Mouse (Mus musculus) intestine, embryonic 14.5 days (tissue): ENCODE results near the gene Ube2v1. TPM values are rescaled to one million over a fixed set of nuclear protein-coding genes. Genes with fewer than 3 reads are reported as not detected.
"Not testable (repeated sequence)": the region's sequence is repeated elsewhere in the genome, so short reads cannot be mapped to it uniquely, and the experiment has no call there.

ENCODE experiments used
- ATAC-seq: fragments of 200-750 bp; cut with Nextera tagmentation; replicated peaks from 2 replicates; pipeline ENCODE4 v1.8.0; 2017; ENCODE audit warnings: low read depth, moderate number of reproducible peaks, moderate TSS enrichment, moderate library complexity; ENCODE audit not compliant: low FRiP score, low TSS enrichment
- DNase-seq: peaks from one replicate; pipeline ENCODE4 v3.0.0-alpha.2; 2018; ENCODE audit warnings: low spot score
- H3K27ac ChIP-seq: fragments of 300-500 bp; sonication (generic); 2 replicates; pipeline ENCODE4 v1.5.1; 2014; ENCODE audit warnings: low read depth, mild to moderate bottlenecking, control low read depth
- H3K27me3 ChIP-seq: fragments of 300-500 bp; sonication (generic); replicated peaks from 2 replicates; pipeline ENCODE4 v1.6.1; 2014; ENCODE audit warnings: low read length, control low read depth; ENCODE audit not compliant: control insufficient read depth, insufficient read depth
- H3K36me3 ChIP-seq: fragments of 300-500 bp; sonication (generic); 2 replicates; pipeline ENCODE4 v1.6.1; 2014; ENCODE audit warnings: low read length, control low read depth; ENCODE audit not compliant: control insufficient read depth, insufficient read depth
- H3K4me1 ChIP-seq: fragments of 300-500 bp; sonication (generic); replicated peaks from 2 replicates; pipeline ENCODE4 v1.6.1; 2014; ENCODE audit warnings: low read length, control low read depth, mixed read lengths; ENCODE audit not compliant: control insufficient read depth, insufficient read depth
- H3K4me2 ChIP-seq: fragments of 300-500 bp; sonication (generic); 2 replicates; pipeline ENCODE4 v1.6.1; 2014; ENCODE audit warnings: low read length
- H3K4me3 ChIP-seq: fragments of 300-500 bp; sonication (generic); 2 replicates; pipeline ENCODE4 v1.5.1; 2014; ENCODE audit warnings: low read depth, low read length, control low read depth, mixed read lengths
- H3K9ac ChIP-seq: fragments of 300-500 bp; sonication (generic); 2 replicates; pipeline ENCODE4 v1.6.1; 2014; ENCODE audit warnings: mild to moderate bottlenecking, low read length
- H3K9me3 ChIP-seq: fragments of 300-500 bp; sonication (generic); 2 replicates; pipeline ENCODE4 v1.6.1; 2016; ENCODE audit warnings: low read length, control low read depth; ENCODE audit not compliant: control insufficient read depth
- WGBS: fragments of 180-500 bp; shearing (Covaris S2); extraction: QIAGEN DNeasy Blood & Tissue Kit; methylation state at CpG from one replicate; pipeline ENCODE4 v1.1.7; 2014; 5-methylcytosine and 5-hydroxymethylcytosine counted together
- polyA plus RNA-seq: library from polyadenylated mRNA; unstranded; fragments of >200 nt; fragmentation: Nextera tagmentation; extraction: Ambion mirVana; gene quantifications from 2 replicates; pipeline ENCODE4 v1.2.1, GENCODE M21; 2014

Ube2v1 gene
- polyA plus RNA-seq, 1 experiment from 2014 or later, result 279 TPM

GRCm38 (mm10) chr2:167643356-167644052, 11.6 kb upstream of the Ube2v1 start:
- not testable (repeated sequence) for H3K4me2 ChIP-seq, H3K9me3 ChIP-seq, H3K4me3 ChIP-seq, H3K9ac ChIP-seq, H3K4me1 ChIP-seq, DNase-seq, ATAC-seq, H3K27ac ChIP-seq, H3K27me3 ChIP-seq
- WGBS, result 78% methylated on average over 13 of the region's 13 CpGs
- H3K36me3 ChIP-seq, result peaks cover 37% of the 10 kb centered on the region

- Histone ChIP-seq H3K4me3 (no peak overlapping the region), H3K4me1 (no peaks in the 10 kb centered on the region), H3K27me3 (no peaks in the 10 kb centered on the region), H3K9ac (no peak overlapping the region), H3K9me3 (0 out of 2 replicates have a peak, but pooled peaks cover 2% of the 10 kb centered on the region), H3K27ac (no peak overlapping the region), H3K4me2 (no peak overlapping the region), H3K36me3 (peaks cover 31% of the 10 kb centered on the region)
- DNase-seq, result no peak
- no peak for ATAC-seq
- 88% methylated on average over 6 of the region's 6 CpGs for WGBS
Observed at GRCm38 (mm10) chr2:167642164-167642563, 10.3 kb upstream of the Ube2v1 start.

DNA sequence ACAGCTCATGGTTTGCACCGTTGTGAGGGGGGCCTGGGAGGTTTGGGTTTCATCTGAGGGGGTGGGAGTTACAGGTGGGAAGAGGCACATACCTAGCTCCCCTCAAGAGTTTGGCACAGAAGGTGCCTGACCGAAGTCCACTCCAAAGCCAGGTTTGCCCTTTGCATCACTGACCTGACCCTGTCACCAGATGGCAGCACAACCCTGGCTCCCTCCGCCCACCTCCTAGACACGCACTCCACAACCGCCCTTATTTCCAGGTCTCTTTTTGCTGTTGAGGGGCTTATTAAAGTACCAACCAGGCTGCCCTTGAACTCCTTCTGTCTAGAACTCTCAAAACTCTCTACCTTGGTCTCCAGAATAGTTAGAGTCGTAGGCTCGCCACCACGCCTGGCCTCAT, 9.4 kb upstream of the Ube2v1 start:
- WGBS, result 50% methylated on average over 8 of the region's 8 CpGs
- peaks cover 31% of the 10 kb centered on the region for H3K36me3 ChIP-seq
- no peak overlapping the region for H3K9ac ChIP-seq
- 0 out of 2 replicates have a peak, but pooled peaks cover 2% of the 10 kb centered on the region for H3K9me3 ChIP-seq
- H3K27ac ChIP-seq, result no peak overlapping the region
- no peaks in the 10 kb centered on the region for H3K27me3 ChIP-seq
- H3K4me3 ChIP-seq, result no peak overlapping the region
- H3K4me2 ChIP-seq, result no peak overlapping the region
- DNase-seq (peak; percentile 69), ATAC-seq (0 out of 2 replicates have a peak, but pooled peaks have one; percentile 5)
- H3K4me1 ChIP-seq, result no peaks in the 10 kb centered on the region

DNA sequence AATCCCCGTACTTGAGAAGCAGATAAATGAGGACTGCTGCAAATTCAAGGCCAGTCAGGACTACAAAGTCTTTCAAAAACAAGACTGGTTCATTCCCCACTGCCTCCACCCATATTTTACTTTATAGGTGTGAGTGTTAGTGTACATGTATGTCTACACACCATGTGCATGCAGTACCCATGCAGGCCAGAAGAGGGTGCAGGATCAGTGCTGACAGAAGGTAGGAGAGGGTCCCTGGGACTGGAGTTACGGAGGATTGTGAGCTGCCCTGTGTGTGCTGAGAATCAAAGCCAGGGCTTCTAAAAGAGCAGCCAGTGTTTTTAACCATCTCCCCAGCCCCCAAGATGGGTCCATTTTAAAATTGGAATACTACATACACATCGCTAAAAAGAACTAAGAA, 8.4 kb upstream of the Ube2v1 start:
- Histone ChIP-seq H3K36me3 (peaks cover 24% of the 10 kb centered on the region), H3K4me1 (no peaks in the 10 kb centered on the region), H3K9me3 (0 out of 2 replicates have a peak, but pooled peaks cover 2% of the 10 kb centered on the region), H3K27ac (no peak overlapping the region), H3K4me3 (no peak overlapping the region), H3K9ac (no peak overlapping the region), H3K27me3 (no peaks in the 10 kb centered on the region), H3K4me2 (no peak overlapping the region)
- DNase-seq (no peak), ATAC-seq (no peak)
- 81% methylated on average over 3 of the region's 3 CpGs for WGBS

- 0 out of 2 replicates have a peak overlapping the region, but pooled peaks have one; percentile 30 for H3K9ac ChIP-seq
- H3K27me3 ChIP-seq, result no peaks in the 10 kb centered on the region
- no peak overlapping the region for H3K27ac ChIP-seq
- no peaks in the 10 kb centered on the region for H3K9me3 ChIP-seq
- peak overlapping the region; percentile 58 for H3K4me2 ChIP-seq
- 76% methylated on average over 7 of the region's 7 CpGs for WGBS
- H3K4me3 ChIP-seq, result peak overlapping the region; percentile 34
- ATAC-seq (no peak), DNase-seq (no peak)
- H3K36me3 ChIP-seq, result no peaks in the 10 kb centered on the region
- peaks cover 15% of the 10 kb centered on the region for H3K4me1 ChIP-seq
Observed at GRCm38 (mm10) chr2:167634865-167635512, 3.1 kb upstream of the Ube2v1 start.

DNA sequence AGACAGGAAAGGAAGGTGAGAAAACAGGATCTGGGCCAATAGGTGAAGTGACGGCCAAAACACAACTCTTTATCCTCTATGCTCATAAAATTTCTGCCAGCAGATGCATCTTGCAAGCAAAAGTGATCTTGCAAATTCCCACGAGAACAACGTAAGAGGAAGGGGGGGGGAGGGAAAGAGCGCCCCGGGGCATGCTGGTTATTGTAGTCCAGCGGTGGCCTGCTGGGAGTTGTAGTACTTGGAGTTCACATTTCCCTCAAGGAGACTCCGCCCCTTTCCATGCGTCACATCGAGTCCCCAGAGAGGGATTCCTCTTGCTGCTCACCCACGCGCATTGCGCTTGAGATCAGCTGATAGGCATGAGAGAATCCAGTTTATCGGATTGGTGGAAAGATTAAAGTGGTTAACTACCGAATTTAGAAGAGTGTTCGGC, 2.5 kb upstream of the Ube2v1 start:
- Histone ChIP-seq H3K4me3 (peak overlapping the region; percentile 34), H3K27ac (peak overlapping the region; percentile 80), H3K9me3 (no peaks in the 10 kb centered on the region), H3K4me1 (peaks cover 22% of the 10 kb centered on the region), H3K9ac (peak overlapping the region; percentile 53), H3K4me2 (peak overlapping the region; percentile 58), H3K36me3 (no peaks in the 10 kb centered on the region), H3K27me3 (no peaks in the 10 kb centered on the region)
- DNase-seq (peak; percentile 96), ATAC-seq (peak; percentile 64)
- 0% methylated on average over 15 of the region's 15 CpGs for WGBS

DNA sequence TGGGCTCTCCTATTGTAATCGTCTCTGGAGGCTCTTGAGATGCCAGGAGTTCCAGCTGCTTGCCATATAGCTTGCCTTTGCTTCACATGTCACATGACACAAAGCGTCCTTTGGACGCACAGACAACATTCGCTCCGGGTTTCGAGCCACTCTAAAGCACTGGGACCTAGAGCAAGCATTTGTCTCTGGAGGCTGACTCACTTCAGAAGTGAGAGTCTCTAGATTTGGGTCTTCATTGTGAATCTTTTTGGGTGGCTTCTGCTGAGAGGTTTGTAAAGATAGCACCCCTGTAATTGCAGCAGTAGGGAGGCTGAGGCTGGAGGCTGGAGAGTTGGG, 1.6 kb upstream of the Ube2v1 start:
- 86% methylated on average over 6 of the region's 6 CpGs for WGBS
- no peaks in the 10 kb centered on the region for H3K27me3 ChIP-seq
- no peak overlapping the region for H3K27ac ChIP-seq
- peaks cover 30% of the 10 kb centered on the region for H3K4me1 ChIP-seq
- H3K9me3 ChIP-seq, result no peaks in the 10 kb centered on the region
- no peak overlapping the region for H3K4me3 ChIP-seq
- no peak overlapping the region for H3K9ac ChIP-seq
- no peak overlapping the region for H3K4me2 ChIP-seq
- peaks cover 6% of the 10 kb centered on the region; the same call in 1 of the 2 replicates for H3K36me3 ChIP-seq
- ATAC-seq (no peak), DNase-seq (no peak)

GRCm38 (mm10) chr2:167632731-167633536, 1.0 kb upstream of the Ube2v1 start:
- Histone ChIP-seq H3K4me3 (peak overlapping the region; percentile 83), H3K4me2 (peak overlapping the region; percentile 72), H3K9me3 (no peaks in the 10 kb centered on the region), H3K27ac (peak overlapping the region; percentile 82), H3K36me3 (peaks cover 12% of the 10 kb centered on the region), H3K27me3 (no peaks in the 10 kb centered on the region), H3K4me1 (peaks cover 32% of the 10 kb centered on the region), H3K9ac (peak overlapping the region; percentile 87; the same call in 1 of the 2 replicates)
- 76% methylated on average over 12 of the region's 12 CpGs for WGBS
- ATAC-seq (no peak), DNase-seq (no peak)
